Mouse (Mus musculus): ENCODE data around the gene Atp6v0d1.

- no peak for TF ChIP-seq CTCF (IDR thresholded peaks at IDR 0.05; ENCODE audit: low read depth)
- TF ChIP-seq EP300 (IDR thresholded peaks at IDR 0.05; ENCODE audit: low read depth) = no peak
Observed at GRCm38 (mm10) chr8:105519591-105519990, 46.3 kb downstream of the Atp6v0d1 start.
